Mouse (Mus musculus) CD4-positive naive resting alpha-beta T cell, adult 57 days (primary cell): ENCODE results near the gene Spcs1. TPM values are rescaled to one million over a fixed set of nuclear protein-coding genes. Genes with fewer than 3 reads are reported as not detected.

Experiments
- total RNA-seq: library from RNA; stranded (reverse); gene quantifications from one replicate; pipeline ENCODE4 v1.2.4, GENCODE M21; 2023

The Spcs1 gene
- total RNA-seq = 89.0 TPM

GRCm38 (mm10) chr14:31001307-31002205 lies at the start of gene Spcs1, which contains the start of gene Glt8d1:
Gene Spcs1, minus strand, starts transcription at chr14:31001672.
Gene Glt8d1, plus strand, starts transcription at chr14:31001400.

GRCm38 (mm10) chr14:31018860-31019291 lies 17.4 kb upstream of the Spcs1 start, which contains the start of the genes Pbrm1 and Gnl3:
Gene Pbrm1, plus strand, starts transcription at chr14:31019138.
Gene Gnl3, minus strand, starts transcription at chr14:31019152.

GRCm38 (mm10) chr14:30951154-30951825 lies 50.2 kb downstream of the Spcs1 start, which contains the start of gene Nek4:
Gene Nek4, plus strand, starts transcription at chr14:30951377.

Other genes starting within 250 kb of the Spcs1 start
- 13.9 TPM for gene Tmem110, start 176.1 kb downstream of the Spcs1 start, total RNA-seq
- 2.1 TPM for gene Mustn1, start 122.5 kb downstream of the Spcs1 start, total RNA-seq
- not detected for gene Itih4, start 115.2 kb downstream of the Spcs1 start, total RNA-seq
- gene Itih3, start 77.9 kb downstream of the Spcs1 start, total RNA-seq = not detected
- not detected for gene Itih1, start 58.4 kb downstream of the Spcs1 start, total RNA-seq
- 3.3 TPM for gene Nek4, start 50.3 kb downstream of the Spcs1 start, total RNA-seq
- gene Glt8d1, start 272 bp downstream of the Spcs1 start, total RNA-seq = 9.1 TPM
- 83.9 TPM for gene Pbrm1, start 17.5 kb upstream of the Spcs1 start, total RNA-seq
- 279 TPM for gene Gnl3, start 17.5 kb upstream of the Spcs1 start, total RNA-seq
- 48.2 TPM for gene Smim4, start 127.3 kb upstream of the Spcs1 start, total RNA-seq
- 0.41 TPM for gene Nt5dc2, start 129.4 kb upstream of the Spcs1 start, total RNA-seq
- 1.6 TPM for gene Stab1, start 167.0 kb upstream of the Spcs1 start, total RNA-seq
- gene Tnnc1, start 206.6 kb upstream of the Spcs1 start, total RNA-seq = not detected
- gene Nisch, start 215.3 kb upstream of the Spcs1 start, total RNA-seq = 439 TPM
- not detected for gene Sema3g, start 216.2 kb upstream of the Spcs1 start, total RNA-seq
- gene Phf7, start 249.6 kb upstream of the Spcs1 start, total RNA-seq = 7.5 TPM
- gene Bap1, start 249.8 kb upstream of the Spcs1 start, total RNA-seq = 113 TPM